Mouse (Mus musculus) liver, embryonic 14.5 days (tissue): ENCODE measurements around the gene Keg1. TPM values are rescaled to one million over a fixed set of nuclear protein-coding genes. Genes with fewer than 3 reads are reported as not detected.

ENCODE experiments used
- ATAC-seq: fragments of 200-750 bp; cut with Nextera tagmentation; 2 replicates; pipeline ENCODE4 v1.8.0; 2017; ENCODE audit warnings: moderate number of reproducible peaks, mild to moderate bottlenecking, moderate library complexity; ENCODE audit not compliant: insufficient read depth
- DNase-seq, 3 experiments: peaks; one replicate each; pipeline ENCODE4 v3.0.0-alpha.2; 2012 to 2013; ENCODE audit warnings: low read depth in 3 of 3, low spot score in 3 of 3
- H3K27ac ChIP-seq: fragments of 300-500 bp; sonication (generic); 2 replicates; pipeline ENCODE4 v1.5.1; 2014; ENCODE audit warnings: moderate library complexity, mild to moderate bottlenecking, control low read depth, inconsistent platforms
- H3K27me3 ChIP-seq: fragments of 300-500 bp; sonication (generic); 2 replicates; pipeline ENCODE4 v1.6.1; 2014; ENCODE audit warnings: mild to moderate bottlenecking, low read length, moderate library complexity; ENCODE audit not compliant: control insufficient read depth, insufficient read depth
- H3K36me3 ChIP-seq: fragments of 300-500 bp; sonication (generic); replicated peaks from 2 replicates; pipeline ENCODE4 v1.6.1; 2014; ENCODE audit warnings: low read depth; ENCODE audit not compliant: control insufficient read depth, insufficient read depth
- H3K4me1 ChIP-seq, 2 experiments: fragments of 200-500 bp in 1 of 2; fragments of 300-500 bp in 1 of 2; sonication (generic) in 1 of 2; replicated peaks; 2 replicates each; pipeline ENCODE4 v1.6.1; 2012 to 2014; ENCODE audit warnings: antibody characterized with exemption in 1 of 2, inconsistent platforms in 1 of 2, low read length in 1 of 2; ENCODE audit not compliant: control insufficient read depth in 2 of 2, insufficient read depth in 2 of 2
- H3K4me2 ChIP-seq: fragments of 300-500 bp; sonication (generic); 2 replicates; pipeline ENCODE4 v1.6.1; 2014; ENCODE audit warnings: low read depth, mild to moderate bottlenecking, control low read depth, moderate library complexity
- H3K4me3 ChIP-seq, 2 experiments: fragments of 200-500 bp in 1 of 2; fragments of 300-500 bp in 1 of 2; sonication (generic) in 1 of 2; 2 replicates each; pipeline ENCODE4 v1.5.1; 2012 to 2014; ENCODE audit warnings: low read depth in 2 of 2, low read length in 2 of 2, mild to moderate bottlenecking in 2 of 2, control low read depth in 1 of 2, inconsistent platforms in 1 of 2, moderate library complexity in 1 of 2; ENCODE audit not compliant: insufficient read depth in 1 of 2
- H3K9ac ChIP-seq: fragments of 300-500 bp; sonication (generic); replicated peaks from 2 replicates; pipeline ENCODE4 v1.6.1; 2014; ENCODE audit warnings: mild to moderate bottlenecking, control low read depth, moderate library complexity
- H3K9me3 ChIP-seq: fragments of 300-500 bp; sonication (generic); 2 replicates; pipeline ENCODE4 v1.6.1; 2016; ENCODE audit warnings: low read length, mixed read lengths; ENCODE audit not compliant: control insufficient read depth
- CTCF ChIP-seq: IDR thresholded peaks from 2 replicates; pipeline ENCODE4 v1.5.1; 2016; ENCODE audit warnings: antibody characterized with exemption, low read depth, control low read depth
- EP300 ChIP-seq: IDR thresholded peaks from 2 replicates; pipeline ENCODE4 v1.6.1; 2016; ENCODE audit warnings: antibody characterized with exemption, low read depth
- WGBS: fragments of 180-500 bp; shearing (Covaris S2); extraction: QIAGEN DNeasy Blood & Tissue Kit; methylation state at CpG from one replicate; pipeline ENCODE4 v1.1.7; 2014; ENCODE audit not compliant: insufficient replicate concordance; 5-methylcytosine and 5-hydroxymethylcytosine counted together
- polyA plus RNA-seq, 2 experiments: library from polyadenylated mRNA; depleted of rRNA in 1 of 2; stranded (reverse) in 1 of 2; unstranded in 1 of 2; fragments of >200 nt; fragmentation: Nextera tagmentation in 1 of 2; extraction: Ambion mirVana in 1 of 2; gene quantifications; 2 replicates each; pipeline versions ENCODE4 v1.2.1 to v1.2.3; 2012 to 2014

Gene Keg1
- polyA plus RNA-seq, 2 experiments = 1.8 to 4.6 TPM

GRCm38 (mm10) chr19:12677812-12678211, 17.8 kb upstream of the Keg1 start, which contains the start of gene Olfr1443:
TSS of gene Olfr1443 (plus strand) at chr19:12678112.
- H3K4me2 ChIP-seq = no peak within 1 kb of the TSS
- no peak within 1 kb of the TSS for H3K27ac ChIP-seq
- H3K9me3 ChIP-seq = no peaks in the 10 kb centered on the region
- no peaks in the 10 kb centered on the region for H3K4me1 ChIP-seq
- no peaks in the 10 kb centered on the region for H3K36me3 ChIP-seq
- ATAC-seq (no peak), DNase-seq (no peak)
- H3K9ac ChIP-seq = no peak within 1 kb of the TSS
- WGBS = 42% methylated on average over 3 of the region's 3 CpGs
- no peaks in the 10 kb centered on the region for H3K27me3 ChIP-seq
- TF ChIP-seq CTCF (no peak), EP300 (no peak)
- no peak within 1 kb of the TSS for H3K4me3 ChIP-seq

DNA sequence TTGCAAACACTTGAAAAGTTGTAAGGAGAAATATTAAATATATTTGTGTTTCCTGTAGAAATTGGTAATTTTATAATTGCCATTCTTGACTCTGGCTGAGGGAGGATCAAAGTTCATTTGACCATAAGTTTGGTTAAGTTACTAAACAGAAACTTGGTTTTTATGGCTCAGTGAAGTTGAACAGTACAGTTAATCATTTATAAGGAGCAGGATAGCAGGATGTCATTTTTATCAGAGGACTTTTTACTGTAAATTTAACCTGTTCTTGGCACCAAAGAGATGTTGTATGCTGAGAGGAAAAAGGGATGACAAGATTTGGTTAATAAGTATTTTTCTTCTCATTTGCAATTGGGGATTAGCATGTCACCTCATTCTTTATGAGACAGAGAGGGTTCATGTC, 10.9 kb upstream of the Keg1 start:
- no peak overlapping the region for H3K9ac ChIP-seq
- H3K4me2 ChIP-seq = no peak overlapping the region
- H3K4me3 ChIP-seq = no peak overlapping the region
- no peaks in the 10 kb centered on the region for H3K27me3 ChIP-seq
- no peak for DNase-seq
- H3K36me3 ChIP-seq = no peaks in the 10 kb centered on the region
- TF ChIP-seq EP300 (no peak), CTCF (no peak)
- no peak overlapping the region for H3K27ac ChIP-seq
- no peaks in the 10 kb centered on the region for H3K4me1 ChIP-seq
- ATAC-seq = no peak
- no peaks in the 10 kb centered on the region for H3K9me3 ChIP-seq

DNA sequence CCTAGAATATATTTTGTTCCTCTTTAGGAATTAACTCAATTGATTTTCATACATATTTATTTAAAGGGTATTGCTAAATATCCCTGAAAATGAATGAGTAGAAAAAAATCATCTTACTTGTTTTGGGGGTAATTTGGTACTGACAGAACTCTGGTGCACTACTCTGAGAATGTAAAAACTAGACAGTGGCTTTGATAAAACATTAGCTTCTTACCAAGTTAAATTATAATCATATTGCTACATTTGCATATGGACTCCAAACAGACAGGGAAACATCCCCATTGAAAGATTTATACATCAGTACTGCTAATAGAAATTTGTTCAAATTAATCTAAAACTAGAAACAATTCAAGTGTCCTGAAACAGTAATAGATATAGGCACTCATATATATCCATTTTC, 10.4 kb upstream of the Keg1 start:
- H3K4me3 ChIP-seq = no peak overlapping the region
- no peak overlapping the region for H3K9ac ChIP-seq
- TF ChIP-seq EP300 (no peak), CTCF (no peak)
- no peak overlapping the region for H3K4me2 ChIP-seq
- no peaks in the 10 kb centered on the region for H3K27me3 ChIP-seq
- no peaks in the 10 kb centered on the region for H3K9me3 ChIP-seq
- ATAC-seq (no peak), DNase-seq (no peak)
- H3K36me3 ChIP-seq = no peaks in the 10 kb centered on the region
- H3K27ac ChIP-seq = no peak overlapping the region
- H3K4me1 ChIP-seq = no peaks in the 10 kb centered on the region

GRCm38 (mm10) chr19:12696221-12696620, 635 bp downstream of the Keg1 start:
- Histone ChIP-seq H3K27me3 (no peaks in the 10 kb centered on the region), H3K4me3 (no peak overlapping the region), H3K9ac (no peak overlapping the region), H3K27ac (no peak overlapping the region), H3K36me3 (no peaks in the 10 kb centered on the region), H3K9me3 (no peaks in the 10 kb centered on the region), H3K4me1 (no peaks in the 10 kb centered on the region), H3K4me2 (no peak overlapping the region)
- TF ChIP-seq EP300 = no peak
- TF ChIP-seq CTCF = no peak
- DNase-seq (no peak), ATAC-seq (no peak)

GRCm38 (mm10) chr19:12708458-12708857, 12.9 kb downstream of the Keg1 start:
- H3K4me2 ChIP-seq = no peak overlapping the region
- 68% methylated on average over 2 of the region's 2 CpGs for WGBS
- TF ChIP-seq CTCF (no peak), EP300 (no peak)
- ATAC-seq (no peak), DNase-seq (no peak)
- H3K4me1 ChIP-seq = no peaks in the 10 kb centered on the region
- no peaks in the 10 kb centered on the region for H3K9me3 ChIP-seq
- H3K9ac ChIP-seq = no peak overlapping the region
- no peak overlapping the region for H3K27ac ChIP-seq
- H3K4me3 ChIP-seq = no peak overlapping the region
- no peaks in the 10 kb centered on the region for H3K36me3 ChIP-seq
- no peaks in the 10 kb centered on the region for H3K27me3 ChIP-seq

- H3K27me3 ChIP-seq = no peaks in the 10 kb centered on the region
- no peak overlapping the region for H3K9ac ChIP-seq
- H3K27ac ChIP-seq = no peak overlapping the region
- DNase-seq (no peak), ATAC-seq (no peak)
- H3K4me3 ChIP-seq = no peak overlapping the region
- TF ChIP-seq EP300 (no peak), CTCF (no peak)
- H3K4me1 ChIP-seq = no peaks in the 10 kb centered on the region
- no peak overlapping the region for H3K4me2 ChIP-seq
- H3K36me3 ChIP-seq = no peaks in the 10 kb centered on the region
- H3K9me3 ChIP-seq = no peaks in the 10 kb centered on the region
These were observed 13.4 kb downstream of the Keg1 start for GRCm38 (mm10) chr19:12708986-12709385.
